Mouse (Mus musculus) ovary, adult 18-20 months (tissue): ENCODE data around the gene Ecpas.

Source experiments
- DNase-seq: peaks from one replicate; pipeline ENCODE4 v3.0.0; 2022; ENCODE audit warnings: low spot score, mixed read lengths

The Ecpas gene

GRCm38 (mm10) chr4:58912629-58913335, at the start of gene Ecpas:
Gene Ecpas (minus strand): TSS chr4:58912749.
- DNase-seq = peak; percentile 76

- no peak for DNase-seq
Measured at GRCm38 (mm10) chr4:58961719-58962118, 49.2 kb upstream of the Ecpas start.

DNA sequence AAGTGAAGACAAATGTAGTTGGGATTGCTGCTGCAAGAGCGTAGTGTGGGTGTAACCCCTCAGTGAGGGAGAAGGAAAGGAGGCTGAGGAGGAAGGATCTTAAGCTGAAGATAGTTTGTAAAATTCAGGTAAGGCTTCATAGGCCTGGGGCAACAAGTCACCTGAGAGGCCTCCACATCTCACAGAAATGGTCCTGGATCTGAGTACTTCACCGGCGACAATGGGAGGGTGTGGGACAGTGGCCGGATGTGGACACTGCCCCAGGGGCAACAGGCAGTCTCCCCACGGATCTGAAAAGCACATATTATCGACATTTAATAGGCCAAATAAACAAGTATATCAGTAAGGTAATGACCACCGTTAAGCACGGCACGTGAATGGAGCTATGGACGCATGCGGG, 40.1 kb upstream of the Ecpas start:
- DNase-seq = no peak

DNA sequence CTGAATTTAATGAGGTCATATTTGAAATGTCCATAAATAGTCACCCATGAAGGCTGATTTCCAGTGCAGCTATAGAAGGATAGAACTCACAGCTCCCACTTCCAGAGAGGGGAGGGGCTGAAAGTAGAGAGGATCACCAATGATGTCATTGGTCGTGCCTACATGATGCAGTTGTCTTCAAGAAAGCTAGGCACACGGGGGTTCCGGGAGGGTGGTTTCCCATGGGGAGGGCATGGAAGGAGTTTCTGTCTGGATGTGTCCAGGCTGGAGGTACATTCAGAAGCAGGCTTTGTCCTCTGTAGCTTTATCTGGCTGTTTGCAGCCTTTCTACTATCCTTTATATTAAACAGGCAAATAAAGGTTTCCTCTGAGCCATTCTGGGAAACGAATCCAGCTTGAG, 35.8 kb upstream of the Ecpas start:
- DNase-seq = no peak

DNA sequence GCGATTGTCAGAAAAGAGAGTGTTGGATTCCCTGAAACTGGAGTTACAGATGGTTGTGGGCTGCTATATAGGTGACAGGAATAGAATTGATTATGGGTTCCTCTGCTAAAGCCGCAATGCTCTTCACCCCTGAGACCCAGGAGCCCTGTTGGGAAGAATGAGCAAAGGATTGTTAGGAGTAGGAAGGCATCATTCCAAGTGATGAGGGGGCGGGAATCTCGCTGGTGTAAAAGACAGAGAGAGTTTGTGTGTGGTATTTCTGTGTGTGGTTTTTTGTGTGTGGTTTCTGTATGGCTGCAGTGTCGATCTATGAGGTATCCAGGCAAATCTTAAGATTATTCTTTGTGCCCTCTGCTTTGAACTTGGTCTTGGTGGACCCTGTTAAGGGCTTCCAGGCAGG, 32.1 kb upstream of the Ecpas start:
- no peak for DNase-seq

GRCm38 (mm10) chr4:58944206-58944553, 31.6 kb upstream of the Ecpas start:
- DNase-seq = no peak

- peak; percentile 64 for DNase-seq
Measured at GRCm38 (mm10) chr4:58943420-58944205, 31.1 kb upstream of the Ecpas start, which contains the start of gene Zkscan16. Gene Zkscan16 (plus strand): TSS chr4:58943628.

DNA sequence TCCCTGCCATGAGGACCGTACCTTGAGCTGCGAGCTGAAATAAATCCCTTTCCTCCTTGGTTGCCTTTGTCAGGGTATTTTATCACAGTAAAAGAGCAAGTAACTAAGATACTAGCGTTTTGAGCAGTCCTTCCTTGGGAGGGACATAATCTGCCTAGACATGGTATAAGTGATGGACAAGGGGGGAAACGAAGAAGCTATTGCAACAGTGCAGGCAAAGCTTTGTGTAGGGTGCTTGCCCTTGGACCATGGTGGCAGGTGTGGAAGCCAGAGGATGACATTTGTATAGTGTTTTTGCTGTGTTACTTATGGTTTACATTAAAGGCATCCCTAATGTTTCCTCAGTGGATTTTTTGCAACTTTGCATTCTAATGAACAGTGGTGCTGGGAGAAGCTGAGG, 30.4 kb upstream of the Ecpas start:
- no peak for DNase-seq

DNA sequence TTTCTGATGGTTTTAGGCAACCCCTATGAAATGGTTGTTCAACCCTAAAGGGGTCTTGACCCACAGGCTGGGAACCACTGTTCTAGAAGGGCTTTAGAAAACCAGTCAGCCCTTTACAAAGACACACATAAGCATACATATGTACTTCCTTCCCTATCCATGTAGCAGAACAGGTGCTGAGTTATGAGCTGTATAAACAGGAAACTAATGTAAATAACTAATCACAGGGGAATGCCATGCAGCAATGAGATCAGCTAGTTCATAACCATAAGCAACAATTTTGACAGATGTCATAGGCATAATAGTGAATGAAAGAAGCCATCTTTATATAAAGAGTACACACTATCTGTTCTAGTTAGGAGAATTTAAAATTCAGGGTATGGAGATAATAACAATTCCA, 29.1 kb upstream of the Ecpas start:
- DNase-seq = no peak

- DNase-seq = no peak
Measured at GRCm38 (mm10) chr4:58935846-58936245, 23.3 kb upstream of the Ecpas start.

DNA sequence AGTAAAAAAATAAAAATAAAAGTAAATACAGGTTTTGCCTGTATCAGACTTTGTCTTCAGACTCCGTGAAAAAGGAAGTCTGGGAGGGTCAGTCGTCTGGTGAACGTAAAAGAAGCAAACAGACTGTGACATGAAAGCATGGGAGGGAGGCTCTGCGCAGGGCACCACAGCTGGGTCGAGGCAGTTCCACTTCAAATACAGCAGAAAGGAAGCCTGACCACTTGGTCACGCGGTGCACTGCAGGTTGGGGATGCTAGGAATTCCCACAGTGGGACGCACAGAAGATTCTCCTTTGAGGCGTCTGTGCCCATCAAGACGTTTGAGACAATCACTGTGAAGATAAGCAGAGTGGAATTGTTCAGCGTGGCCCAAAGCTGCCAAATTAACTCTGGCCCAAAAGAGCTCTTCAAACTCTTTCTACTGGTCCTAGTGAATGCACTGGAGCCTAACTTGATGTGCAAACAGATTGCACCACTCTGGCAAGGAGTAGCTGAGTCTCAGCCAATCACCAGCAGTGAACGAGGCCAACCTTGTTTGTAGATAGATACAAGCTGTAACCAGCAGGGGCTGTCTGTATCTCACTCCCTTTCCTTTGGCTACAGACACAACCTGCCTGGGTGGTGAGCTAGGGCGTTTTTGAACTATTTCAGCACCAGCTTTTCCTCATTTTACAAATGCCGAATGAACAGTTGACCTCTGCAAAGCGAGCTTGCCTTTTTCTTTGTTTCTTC, 22.4 kb upstream of the Ecpas start:
- peak; percentile 21 for DNase-seq

GRCm38 (mm10) chr4:58934308-58934707, 21.8 kb upstream of the Ecpas start:
- DNase-seq = no peak

DNA sequence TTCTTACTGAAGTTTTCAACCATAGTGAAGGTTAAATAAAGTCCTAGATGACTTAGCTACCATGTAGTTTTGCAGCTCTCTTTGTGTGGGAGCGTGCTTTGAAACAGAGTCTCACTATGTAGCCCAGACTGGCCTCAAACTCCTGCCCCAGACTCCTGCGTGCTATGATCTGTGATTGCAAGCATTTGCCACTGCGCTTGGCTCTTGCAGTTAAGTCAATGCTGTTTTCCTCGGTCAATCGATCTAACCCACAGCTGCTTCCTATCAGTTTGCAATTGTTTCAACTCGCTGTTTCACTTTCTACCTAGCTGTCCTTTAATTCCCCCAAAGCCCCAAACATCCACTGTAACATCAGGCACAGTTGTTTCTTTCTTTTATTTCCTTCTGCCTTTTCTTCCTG, 20.0 kb upstream of the Ecpas start:
- no peak for DNase-seq

- no peak for DNase-seq
Measured at GRCm38 (mm10) chr4:58927661-58928060, 15.1 kb upstream of the Ecpas start.

DNA sequence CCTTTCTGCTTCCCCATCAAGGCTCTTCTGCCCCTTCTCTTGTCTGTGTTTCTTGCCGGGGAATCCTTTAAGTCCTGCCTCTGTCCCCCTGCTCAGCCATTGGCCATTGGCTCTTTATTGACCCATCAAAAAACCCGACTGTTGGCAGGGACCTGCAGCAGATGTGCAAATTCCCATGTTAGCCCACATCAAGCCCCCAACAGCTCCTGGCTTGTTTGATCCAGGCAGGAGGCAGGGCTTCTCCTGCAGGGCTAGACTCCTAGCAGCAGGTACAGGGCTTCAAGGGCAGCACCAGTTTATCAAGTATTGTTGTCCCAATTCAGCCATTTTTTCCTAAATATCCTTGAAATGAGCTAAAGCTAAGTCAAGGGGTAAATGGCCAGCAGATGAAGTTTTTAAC, 13.6 kb upstream of the Ecpas start:
- DNase-seq = no peak

GRCm38 (mm10) chr4:58925664-58926063, 13.1 kb upstream of the Ecpas start:
- DNase-seq = no peak

DNA sequence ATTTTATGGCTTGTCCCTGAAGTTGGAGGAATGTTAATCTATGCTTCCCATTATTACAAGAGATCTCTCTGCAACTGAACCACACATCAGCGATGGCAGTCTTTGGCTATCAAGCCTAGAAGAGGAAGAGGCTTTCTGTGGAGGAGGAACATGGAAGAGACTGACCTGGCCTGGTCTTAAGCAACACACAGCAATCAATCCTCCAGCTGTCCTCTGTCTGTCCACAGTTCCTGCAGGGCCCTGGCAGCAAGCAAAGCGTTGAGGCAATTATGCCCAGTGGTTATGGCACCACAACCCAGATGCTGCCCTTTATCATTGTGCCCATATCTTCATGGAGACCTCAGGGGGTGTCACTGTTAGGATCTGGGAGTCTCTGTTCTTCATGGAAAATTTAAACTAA, 11.4 kb upstream of the Ecpas start:
- no peak for DNase-seq

GRCm38 (mm10) chr4:58915081-58915826, 2.7 kb upstream of the Ecpas start:
- DNase-seq = no peak

DNA sequence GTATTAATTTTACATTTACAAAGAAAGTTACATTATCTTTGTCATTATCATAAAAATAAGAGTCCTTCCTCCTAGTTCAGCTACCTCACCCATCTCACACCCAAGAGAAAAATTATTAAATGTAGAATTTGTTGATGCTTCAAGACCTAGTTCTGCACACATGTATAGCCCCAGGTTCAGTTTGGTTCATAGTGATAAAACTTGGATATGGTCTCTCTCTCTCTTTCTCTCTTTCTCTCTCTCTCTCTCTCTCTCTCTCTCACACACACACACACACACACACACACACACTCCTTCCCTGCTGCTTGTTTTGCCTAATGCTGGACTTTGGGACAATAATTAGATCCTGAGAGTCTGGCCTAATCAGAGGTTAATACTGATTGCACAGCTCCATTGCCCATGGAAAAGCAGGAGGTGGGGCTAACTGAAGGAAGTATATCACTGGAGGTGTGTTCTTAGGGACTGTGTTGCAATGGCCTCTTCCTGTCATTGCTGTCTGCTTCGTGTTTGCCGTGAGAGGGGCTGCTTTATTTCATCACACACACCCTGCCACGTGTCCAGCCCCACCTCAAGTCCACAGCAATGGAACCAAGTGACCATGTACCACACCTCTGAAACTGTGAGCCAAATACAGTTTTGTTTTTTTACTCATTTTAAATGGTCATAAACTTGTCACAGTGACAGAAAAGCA, 932 bp upstream of the Ecpas start:
- DNase-seq = no peak

GRCm38 (mm10) chr4:58911831-58912628, 519 bp downstream of the Ecpas start:
- DNase-seq = peak; percentile 30
